Mouse (Mus musculus): ENCODE measurements at regions not wholly inside any gene's neighbourhood (a gene's known extent, or its start where the extent isn't known, plus 50 kb on each side); places are given as distances from the start of the nearest gene placed in this dataset.
"Not testable (repeated sequence)": the region's sequence is repeated elsewhere in the genome, so short reads cannot be mapped to it uniquely, and the experiment has no call there.

DNA sequence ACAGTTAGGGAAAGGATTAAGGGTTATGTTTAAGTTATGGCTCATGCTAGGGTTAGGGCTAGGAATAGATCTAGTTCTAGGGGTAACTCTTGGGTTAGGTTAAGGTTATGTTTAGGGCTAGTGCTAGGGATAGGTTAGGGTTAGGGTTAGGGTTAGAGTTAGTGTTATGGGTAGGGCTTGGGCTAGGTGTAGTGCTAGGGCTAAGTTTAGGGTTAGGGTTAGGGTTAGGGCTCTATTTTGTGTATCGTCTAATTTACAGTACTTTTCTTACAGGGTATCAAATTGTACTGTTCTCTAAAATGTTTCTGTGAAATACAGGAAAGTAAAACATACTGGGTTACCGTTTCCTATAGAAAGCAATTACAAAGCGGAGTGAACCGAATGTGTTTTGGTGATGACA lies 64.8 kb downstream of the Ptchd3 start:
- no peak for DNase-seq (ENCODE audit: low spot score)

GRCm38 (mm10) chr11:121904393-121904792 lies 74.3 kb downstream of the Ptchd3 start:
- DNase-seq (ENCODE audit: low spot score), result not testable (repeated sequence)

DNA sequence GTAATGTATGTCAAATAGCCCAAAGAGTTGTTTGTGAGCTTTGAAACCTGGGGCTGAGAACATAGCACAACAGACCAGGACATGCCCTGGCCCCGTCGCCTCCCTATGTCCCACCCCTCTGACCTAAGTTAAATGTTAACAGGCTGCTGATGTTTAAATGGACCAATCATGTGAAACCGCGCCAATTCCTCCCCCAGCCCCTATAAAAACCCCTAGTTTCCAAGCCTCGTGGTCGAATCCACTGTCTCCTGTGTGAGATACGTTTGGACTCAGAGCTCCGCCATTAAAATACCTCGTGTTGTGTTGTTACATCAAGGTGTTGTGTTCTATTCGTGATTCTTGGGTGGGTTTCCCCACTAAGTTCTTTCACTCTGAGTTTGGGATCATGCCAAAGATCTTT lies 94.6 kb downstream of the Ptchd3 start:
- not testable (repeated sequence) for DNase-seq (ENCODE audit: low spot score)

DNA sequence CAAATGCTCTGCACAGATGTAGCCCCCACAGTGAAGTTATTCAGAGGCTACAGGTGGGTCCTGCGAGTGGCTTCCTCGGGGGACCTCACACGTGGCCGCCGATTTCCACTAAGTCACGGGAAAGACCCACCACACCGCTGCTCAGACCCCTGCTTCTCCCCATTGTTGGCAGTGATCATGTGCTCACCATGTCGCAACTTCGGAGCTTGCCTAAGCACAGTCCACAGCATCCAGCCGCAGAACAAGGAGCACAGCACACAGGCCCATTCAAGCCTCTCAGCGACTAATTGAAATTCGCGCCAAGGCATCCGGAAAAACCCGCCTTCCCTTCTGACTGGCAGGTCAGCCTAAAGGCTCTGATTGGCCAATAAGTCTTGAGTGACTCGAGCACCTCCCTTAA lies 95.0 kb downstream of the Ptchd3 start:
- DNase-seq (ENCODE audit: low spot score), result not testable (repeated sequence)

- DNase-seq (ENCODE audit: low spot score), result not testable (repeated sequence)
These were observed 121.7 kb downstream of the Ptchd3 start for GRCm38 (mm10) chr11:121951726-121952125.

DNA sequence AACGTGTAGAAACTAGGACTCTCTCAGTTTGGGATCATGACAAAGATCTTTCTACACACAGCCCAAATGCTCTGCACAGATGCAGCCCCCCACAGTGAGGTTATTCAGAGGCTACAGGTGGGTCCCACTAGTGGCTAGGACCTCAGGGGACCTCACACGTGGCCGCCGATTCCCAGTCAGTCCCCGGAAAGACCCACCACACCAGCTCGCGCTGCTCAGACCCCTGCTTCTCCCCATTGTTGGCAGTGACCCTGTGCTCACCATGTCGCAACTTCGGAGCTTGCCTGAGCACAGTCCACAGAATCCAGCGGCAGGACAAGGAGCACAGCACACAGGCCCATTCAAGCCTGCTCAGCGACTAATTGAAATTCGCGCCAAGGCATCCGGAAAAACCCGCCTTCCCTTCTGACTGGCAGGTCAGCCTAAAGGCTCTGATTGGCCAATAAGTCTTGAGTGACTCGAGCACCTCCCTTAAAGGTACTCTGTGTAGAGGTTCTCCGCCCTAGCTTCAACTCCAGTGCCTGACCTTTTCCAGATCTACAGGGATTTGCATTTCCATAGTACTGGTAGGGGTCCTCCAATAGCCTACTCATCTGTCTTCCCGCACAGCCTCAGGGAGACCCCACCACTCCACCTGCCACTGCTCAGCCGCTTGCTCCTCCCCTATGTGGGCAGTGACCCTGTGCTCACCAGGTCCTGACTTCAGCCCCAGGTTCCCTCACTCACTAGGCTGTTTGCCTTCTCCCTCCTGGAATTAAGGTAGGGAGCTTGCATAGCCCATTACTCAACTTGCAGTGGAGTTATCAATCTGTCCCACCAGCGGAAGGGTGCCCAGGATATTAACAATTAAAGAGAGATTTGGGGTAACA lies 126.6 kb downstream of the Ptchd3 start:
- DNase-seq (ENCODE audit: low spot score), result peak; percentile 5

DNA sequence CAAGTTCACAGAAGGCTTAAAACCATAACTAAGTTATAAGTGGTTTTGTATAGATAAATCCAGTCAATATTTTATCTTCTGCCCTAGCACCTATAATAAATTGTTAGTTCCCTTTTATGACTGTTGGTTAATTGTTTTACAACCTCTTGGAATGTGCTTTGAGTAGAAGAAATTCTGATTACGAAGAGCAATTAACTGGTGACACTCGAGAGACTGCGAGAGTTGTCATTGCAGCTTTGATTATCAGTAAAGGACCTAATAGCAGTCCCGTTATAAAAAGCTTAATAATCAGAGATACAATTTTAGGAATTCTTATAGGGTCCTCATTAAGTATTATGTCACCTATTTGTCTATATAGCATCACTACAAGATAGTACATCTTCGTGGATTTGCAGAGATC lies 128.7 kb downstream of the Ptchd3 start:
- not testable (repeated sequence) for DNase-seq (ENCODE audit: low spot score)

- DNase-seq (ENCODE audit: low spot score), result not testable (repeated sequence)
These were observed 134.1 kb downstream of the Ptchd3 start for GRCm38 (mm10) chr11:121964111-121964510.

GRCm38 (mm10) chr11:121965911-121966310 lies 135.9 kb downstream of the Ptchd3 start:
- DNase-seq (ENCODE audit: low spot score), result peak; percentile 4
